Mouse (Mus musculus): ENCODE measurements around the gene Nr1h4. TPM values are rescaled to one million over a fixed set of nuclear protein-coding genes. Genes with fewer than 3 reads are reported as not detected.

Nr1h4 gene
- total RNA-seq, 2 experiments from 2014 or later: 0.72 to 1.1 TPM

GRCm38 (mm10) chr10:89522481-89522880 lies 10.9 kb downstream of the Nr1h4 start:
- intact Hi-C loops (cut with DNase I): no loop called here
- DNase-seq: no peak

GRCm38 (mm10) chr10:89521790-89522431 lies 11.5 kb downstream of the Nr1h4 start:
- intact Hi-C loops (cut with DNase I): no loop called here
- no peak for DNase-seq

GRCm38 (mm10) chr10:89520381-89520780 lies 13.0 kb downstream of the Nr1h4 start:
- intact Hi-C loops (cut with DNase I): no loop called here
- DNase-seq: no peak

- intact Hi-C loops (cut with DNase I): no loop called here
Observed at GRCm38 (mm10) chr10:89519226-89519625, 14.2 kb downstream of the Nr1h4 start.

GRCm38 (mm10) chr10:89518365-89518764 lies 15.0 kb downstream of the Nr1h4 start:
- no peak for DNase-seq
- intact Hi-C loops (cut with DNase I): no loop called here

More at GRCm38 (mm10) chr10:89519226-89519625, 14.2 kb downstream of the Nr1h4 start:
- no peak for DNase-seq

GRCm38 (mm10) chr10:89515813-89516212 lies 17.6 kb downstream of the Nr1h4 start:
- intact Hi-C loops (cut with DNase I): no loop called here

GRCm38 (mm10) chr10:89512562-89512961 lies 20.8 kb downstream of the Nr1h4 start:
- intact Hi-C loops (cut with DNase I): no loop called here
- no peak for DNase-seq

More at GRCm38 (mm10) chr10:89515813-89516212, 17.6 kb downstream of the Nr1h4 start:
- DNase-seq: no peak

GRCm38 (mm10) chr10:89510547-89510946 lies 22.8 kb downstream of the Nr1h4 start:
- intact Hi-C loops (cut with DNase I): no loop called here
- no peak for DNase-seq

GRCm38 (mm10) chr10:89508567-89508966 lies 24.8 kb downstream of the Nr1h4 start:
- DNase-seq: no peak
- intact Hi-C loops (cut with DNase I): no loop called here

- intact Hi-C loops (cut with DNase I): no loop called here
Observed at GRCm38 (mm10) chr10:89506479-89506878, 26.9 kb downstream of the Nr1h4 start.

GRCm38 (mm10) chr10:89505592-89505955 lies 27.8 kb downstream of the Nr1h4 start:
- intact Hi-C loops (cut with DNase I): no loop called here
- no peak for DNase-seq

More at GRCm38 (mm10) chr10:89506479-89506878, 26.9 kb downstream of the Nr1h4 start:
- no peak for DNase-seq

- DNase-seq: no peak
- intact Hi-C loops (cut with DNase I): no loop called here
Observed at GRCm38 (mm10) chr10:89504952-89505591, 28.3 kb downstream of the Nr1h4 start.

- intact Hi-C loops (cut with DNase I): no loop called here
Observed at GRCm38 (mm10) chr10:89502986-89503560, 30.3 kb downstream of the Nr1h4 start.

GRCm38 (mm10) chr10:89501902-89502301 lies 31.5 kb downstream of the Nr1h4 start:
- no peak for DNase-seq
- intact Hi-C loops (cut with DNase I): no loop called here

More at GRCm38 (mm10) chr10:89502986-89503560, 30.3 kb downstream of the Nr1h4 start:
- no peak for DNase-seq

- intact Hi-C loops (cut with DNase I): no loop called here
- no peak for DNase-seq
Observed at GRCm38 (mm10) chr10:89495537-89495936, 37.8 kb downstream of the Nr1h4 start.

GRCm38 (mm10) chr10:89491321-89491720 lies 42.1 kb downstream of the Nr1h4 start:
- no peak for DNase-seq
- intact Hi-C loops (cut with DNase I): no loop called here

- DNase-seq: no peak
- intact Hi-C loops (cut with DNase I): no loop called here
Observed at GRCm38 (mm10) chr10:89490250-89490649, 43.1 kb downstream of the Nr1h4 start.

- no peak for DNase-seq
- intact Hi-C loops (cut with DNase I): no loop called here
Observed at GRCm38 (mm10) chr10:89489459-89489858, 43.9 kb downstream of the Nr1h4 start.

- intact Hi-C loops (cut with DNase I): no loop called here
- no peak for DNase-seq
Observed at GRCm38 (mm10) chr10:89486995-89487742, 46.2 kb downstream of the Nr1h4 start.

- intact Hi-C loops (cut with DNase I): no loop called here
- no peak for DNase-seq
Observed at GRCm38 (mm10) chr10:89484907-89485306, 48.5 kb downstream of the Nr1h4 start.
